Mouse (Mus musculus) kidney, postnatal 25 days (tissue): ENCODE results near the gene Pllp.
A peak's percentile ranks its signal among the peaks of the same experiment; 100 is the strongest.

ENCODE experiments used
- DNase-seq, 2 experiments: peaks; one replicate each; pipeline ENCODE4 v3.0.0; 2021; ENCODE audit warnings: mixed read lengths in 2 of 2

The Pllp gene

DNA sequence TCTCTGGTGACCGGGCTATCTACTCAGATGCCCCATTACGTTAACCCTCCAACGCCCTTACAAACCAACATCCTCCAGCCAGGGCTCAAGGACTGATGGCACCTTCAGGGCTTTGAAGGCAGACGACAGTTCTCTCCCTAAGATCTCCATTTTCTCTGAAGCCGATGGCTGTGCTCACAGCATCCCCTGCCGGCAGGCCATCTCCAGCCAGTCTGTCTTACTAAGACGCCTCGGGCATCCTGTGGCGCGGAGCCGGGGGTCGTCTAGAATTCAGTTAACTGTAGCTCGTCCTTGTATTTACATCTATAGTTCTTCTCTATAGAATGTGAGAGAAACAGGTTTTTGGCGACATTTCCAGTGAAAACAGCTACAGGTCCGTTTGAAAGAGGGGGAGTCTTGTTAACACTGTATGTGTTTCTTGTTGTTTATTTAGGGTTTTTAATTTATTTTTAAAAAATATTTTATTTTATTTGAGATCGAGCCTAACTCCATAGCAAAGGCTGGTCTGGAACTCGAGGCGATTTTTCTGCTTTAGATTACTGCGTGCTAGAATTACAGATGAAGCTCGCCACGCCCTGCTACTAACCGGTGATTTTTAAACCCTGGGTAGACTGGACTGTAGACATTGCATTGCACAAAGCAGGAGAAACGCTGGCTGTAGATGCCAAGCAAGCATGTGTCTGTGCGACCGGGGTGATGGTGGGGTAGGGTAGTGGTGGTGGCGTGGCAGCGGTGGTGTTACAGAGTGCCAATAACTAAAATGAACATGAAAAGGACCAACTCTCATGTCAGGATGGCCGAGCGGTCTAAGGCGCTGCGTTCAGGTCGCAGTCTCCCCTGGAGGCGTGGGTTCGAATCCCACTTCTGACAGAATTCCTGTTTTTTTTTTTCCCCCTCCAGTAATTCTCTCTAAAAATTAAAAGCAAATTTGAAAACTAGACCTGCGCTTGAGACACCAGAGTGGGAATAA, 7.1 kb upstream of the Pllp start:
- peak; percentile 88 to 89 for DNase-seq

DNA sequence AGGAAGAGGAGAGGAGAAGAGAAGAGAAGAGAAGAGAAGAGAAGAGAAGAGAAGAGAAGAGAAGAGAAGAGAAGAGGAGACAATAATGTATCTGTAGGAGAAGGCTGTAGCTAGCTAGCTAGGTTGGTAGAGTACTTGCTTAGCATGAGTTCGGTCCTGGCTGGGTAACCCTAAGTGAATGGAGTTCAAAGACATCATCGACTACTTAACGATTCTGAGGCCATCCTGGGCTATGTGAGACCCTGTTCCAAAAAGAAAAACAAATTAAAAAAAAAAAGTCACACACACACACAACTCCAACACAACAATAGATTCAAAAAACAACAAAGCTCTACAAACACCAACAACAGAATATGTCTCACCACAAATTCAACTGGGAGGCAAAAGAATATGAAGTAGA, 6.1 kb upstream of the Pllp start:
- DNase-seq, result no peak

DNA sequence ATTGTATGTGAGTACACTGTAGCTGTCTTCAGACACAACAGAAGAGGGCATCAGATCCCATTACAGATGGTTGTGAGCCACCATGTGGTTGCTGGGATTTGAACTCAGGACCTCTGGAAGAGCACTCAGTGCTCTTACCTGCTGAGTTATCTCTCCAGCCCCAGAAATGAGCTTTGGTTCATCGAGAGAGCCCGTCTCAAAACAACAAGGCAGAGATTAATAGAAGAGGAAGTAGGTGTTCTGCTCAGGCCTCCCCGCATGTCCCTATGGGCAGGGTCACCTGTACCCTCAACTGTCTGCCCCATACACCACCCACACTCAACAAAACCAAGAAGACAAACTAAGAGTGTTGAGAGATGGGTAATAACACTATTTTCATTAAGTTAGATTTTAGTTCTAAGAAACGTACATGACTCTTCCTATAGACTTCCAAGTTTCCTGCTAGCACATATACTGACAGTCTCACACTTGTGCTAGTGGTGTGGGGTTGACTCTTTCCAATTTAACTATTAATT, 4.4 kb upstream of the Pllp start:
- DNase-seq, result no peak

GRCm38 (mm10) chr8:94699366-94699765, 3.3 kb upstream of the Pllp start:
- DNase-seq, result no peak

DNA sequence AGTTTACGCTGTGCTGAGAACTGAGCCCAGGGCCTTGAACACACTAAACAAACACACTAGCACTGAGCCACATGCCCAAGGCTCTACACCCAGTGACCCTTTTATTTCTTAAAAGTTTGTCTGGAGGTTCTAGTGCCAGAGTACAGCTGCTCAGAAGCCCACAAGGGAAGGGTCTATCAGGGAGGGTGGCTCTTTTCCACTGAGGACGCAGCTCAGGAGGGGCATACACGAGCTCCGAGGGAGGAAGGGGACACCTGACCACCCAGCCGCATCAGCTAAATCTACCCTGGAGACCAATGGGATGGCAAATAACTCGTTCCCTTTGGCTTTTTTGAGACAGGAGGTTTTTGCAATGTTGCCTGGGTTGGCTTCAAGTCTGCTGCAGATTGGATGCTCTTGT, 1.9 kb upstream of the Pllp start:
- DNase-seq, result peak in 1 of 2 experiments; percentile 18

DNA sequence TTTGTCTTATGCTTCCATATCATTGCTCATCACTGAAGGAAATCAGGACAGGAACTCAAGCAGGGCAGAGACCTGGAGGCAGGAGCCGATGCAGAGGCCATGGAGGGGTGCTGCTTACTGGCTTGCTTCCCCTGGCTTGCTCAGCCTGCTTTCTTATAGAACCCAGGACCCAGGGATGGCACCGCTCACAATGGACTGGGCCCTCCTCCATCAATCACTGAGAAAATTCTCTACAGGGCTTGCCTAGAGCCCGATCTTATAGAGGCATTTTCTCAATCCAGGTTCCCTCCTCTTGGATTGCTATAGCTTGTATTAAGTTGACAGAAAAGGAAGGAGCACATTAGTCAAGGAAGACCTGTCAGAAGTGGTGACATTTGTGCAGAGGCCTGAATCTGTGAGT, 488 bp upstream of the Pllp start:
- no peak for DNase-seq

DNA sequence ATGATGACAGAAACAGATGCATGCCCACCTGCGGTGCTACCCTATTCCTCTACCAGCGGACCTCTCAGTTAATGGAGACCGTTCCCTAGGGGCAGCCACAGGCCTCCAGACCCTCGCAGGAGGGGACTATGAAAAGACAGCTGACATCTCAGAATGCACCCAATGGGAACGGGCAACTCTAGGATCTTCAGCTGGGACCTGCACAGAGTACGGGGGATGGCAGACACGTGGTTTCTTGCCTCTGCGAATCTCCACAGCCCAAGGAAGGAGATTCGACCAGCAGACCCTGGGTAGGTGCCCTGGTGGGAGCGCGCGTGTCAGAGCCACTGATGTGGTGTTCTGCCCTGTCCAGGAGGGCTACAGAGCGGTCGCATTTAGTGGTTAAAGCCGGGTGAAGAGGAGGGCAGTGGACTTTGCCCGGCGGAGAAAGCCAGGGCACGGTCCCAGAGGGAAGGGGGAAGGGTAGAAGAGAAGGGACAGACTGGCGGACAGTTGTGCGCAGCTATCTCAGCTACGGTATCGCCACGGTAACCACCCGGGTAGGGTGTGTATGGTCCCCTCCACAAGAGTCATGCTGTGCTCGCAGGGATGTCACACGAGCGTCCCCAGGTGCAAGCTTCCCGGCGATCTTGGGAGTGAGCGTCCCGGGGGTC, 611 bp downstream of the Pllp start:
- peak; percentile 72 to 85 for DNase-seq

- peak in 1 of 2 experiments; percentile 8 for DNase-seq
Observed at GRCm38 (mm10) chr8:94694701-94695100, 1.4 kb downstream of the Pllp start.

GRCm38 (mm10) chr8:94685953-94686352, 10.1 kb downstream of the Pllp start:
- peak; percentile 74 to 91 for DNase-seq

DNA sequence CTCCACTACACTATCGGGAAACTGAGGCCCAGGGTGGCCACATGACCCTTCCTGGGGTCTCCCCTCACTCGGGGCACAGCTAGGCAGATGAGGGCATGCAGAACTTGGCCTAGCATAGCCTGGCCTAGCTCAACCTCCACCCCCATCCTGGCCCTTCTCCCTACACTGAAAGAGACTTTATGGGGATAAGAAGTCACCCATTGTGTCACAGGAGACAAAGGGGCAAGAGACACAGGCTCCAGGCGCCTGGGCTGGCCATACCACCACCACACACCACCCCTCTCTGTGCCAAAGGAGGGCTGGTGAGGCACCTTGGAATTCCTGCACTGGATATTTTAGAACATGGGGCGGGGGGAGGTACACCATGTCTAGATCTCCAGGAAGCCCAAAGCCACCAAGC, 11.8 kb downstream of the Pllp start:
- DNase-seq, result peak in 1 of 2 experiments; percentile 31

GRCm38 (mm10) chr8:94682732-94683524, 13.2 kb downstream of the Pllp start:
- peak; percentile 38 to 66 for DNase-seq

- DNase-seq, result no peak
Observed at GRCm38 (mm10) chr8:94680414-94680813, 15.7 kb downstream of the Pllp start.

GRCm38 (mm10) chr8:94678582-94678981, 17.5 kb downstream of the Pllp start:
- DNase-seq, result peak in 1 of 2 experiments; percentile 29

DNA sequence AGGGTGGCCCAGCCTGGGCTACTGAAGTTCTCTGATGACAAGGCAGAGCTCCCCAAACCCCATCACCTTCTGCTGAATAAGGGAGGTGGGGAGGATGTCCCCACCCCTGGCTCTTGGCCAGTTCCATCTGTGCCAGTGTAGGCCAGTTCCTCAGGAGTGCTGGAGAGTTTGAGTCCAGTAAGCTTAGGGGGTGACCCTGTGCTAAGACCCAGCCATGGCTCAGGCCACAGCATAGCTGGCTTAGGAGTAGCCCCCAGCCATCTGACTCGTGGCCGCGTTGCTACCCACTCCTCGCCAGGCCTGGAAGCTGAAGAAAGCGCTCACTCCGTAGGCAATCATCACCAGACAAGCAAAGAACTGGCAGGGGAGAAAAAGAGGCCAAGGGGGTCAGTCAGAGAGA, 20.2 kb downstream of the Pllp start:
- DNase-seq, result no peak

GRCm38 (mm10) chr8:94674384-94674783, 21.7 kb downstream of the Pllp start:
- DNase-seq, result no peak

DNA sequence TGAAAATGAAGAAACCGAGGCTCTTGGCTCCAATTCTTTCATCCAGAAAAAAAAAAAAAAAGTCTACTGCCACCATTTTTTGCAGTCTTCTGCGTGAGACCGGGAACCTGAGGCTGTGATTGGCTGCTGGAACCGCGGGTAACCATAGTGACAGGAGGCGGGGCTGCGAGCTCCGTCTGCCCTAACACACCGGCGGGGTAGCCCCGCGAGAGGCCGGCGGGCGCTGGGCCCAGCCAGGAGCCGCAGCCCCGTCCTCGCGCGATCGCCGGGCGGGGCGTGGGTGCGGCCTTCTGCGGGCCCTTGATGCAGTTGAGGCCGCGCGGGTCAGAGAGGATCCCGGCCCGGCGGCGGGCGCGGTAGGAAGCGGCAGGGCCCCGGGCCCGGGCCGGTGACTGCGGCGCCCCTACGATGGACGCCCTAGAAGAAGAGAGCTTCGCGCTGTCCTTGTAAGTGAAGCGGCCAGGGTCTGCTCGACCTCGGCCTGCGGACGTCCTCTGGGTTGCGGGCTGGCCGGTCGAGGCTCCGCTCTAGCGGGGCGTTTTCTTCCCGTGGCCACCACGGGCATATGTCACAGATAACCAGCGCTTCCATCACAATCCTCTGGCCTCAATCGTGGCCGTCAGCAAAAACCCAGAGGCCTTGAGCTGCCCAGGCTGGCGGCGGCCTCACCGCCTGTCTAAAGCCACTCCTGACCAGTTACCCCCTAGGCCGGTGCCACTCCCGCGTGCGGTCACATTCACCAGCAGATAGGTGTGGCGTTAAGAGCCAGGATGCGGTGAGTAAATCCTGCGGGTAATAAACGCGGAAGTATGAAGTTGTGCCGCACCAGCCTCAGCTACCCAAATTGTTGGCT, 29.4 kb downstream of the Pllp start, which contains the start of gene Arl2bp:
TSS of gene Arl2bp (plus strand) at position 145 of the 853 bp plus-strand sequence.
- peak; percentile 96 to 98 for DNase-seq

DNA sequence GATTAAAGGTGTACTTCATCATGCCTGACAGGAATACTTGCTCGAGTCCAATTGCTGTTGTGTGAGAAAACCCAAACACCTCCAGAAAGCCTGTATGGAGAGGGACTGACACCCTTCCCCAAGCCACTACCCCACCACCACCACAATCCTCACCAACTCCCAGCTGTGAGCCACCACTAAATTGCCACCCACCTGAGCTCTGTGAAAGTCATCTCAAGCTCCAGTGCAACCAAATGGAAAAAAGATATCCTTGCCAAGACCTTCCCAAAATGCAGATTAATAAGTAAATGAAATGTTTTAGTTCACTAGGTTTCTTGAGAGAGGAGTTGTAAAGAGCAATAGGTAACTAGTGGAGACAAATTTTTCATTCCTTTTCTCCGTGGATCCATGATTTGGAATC, 31.4 kb downstream of the Pllp start:
- DNase-seq, result peak in 1 of 2 experiments; percentile 58

DNA sequence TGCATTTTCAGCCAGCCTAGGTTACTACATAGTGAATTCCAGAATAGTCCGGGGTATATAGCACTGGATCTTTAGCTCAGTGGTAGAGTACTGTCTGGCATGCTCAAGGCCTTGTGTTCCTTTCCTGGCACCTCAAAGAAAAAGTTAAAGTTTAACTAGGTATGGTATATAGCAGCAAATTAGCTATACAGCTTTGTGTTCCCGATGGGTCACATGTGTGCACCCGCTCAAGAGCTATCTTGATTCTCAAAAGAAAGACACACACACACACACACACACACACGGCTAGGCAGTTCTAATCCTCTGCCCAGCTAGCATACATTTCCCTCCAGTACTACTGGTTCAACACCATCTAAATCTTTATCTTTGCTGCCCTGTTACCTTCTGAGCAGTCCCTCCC, 35.7 kb downstream of the Pllp start:
- DNase-seq, result no peak

DNA sequence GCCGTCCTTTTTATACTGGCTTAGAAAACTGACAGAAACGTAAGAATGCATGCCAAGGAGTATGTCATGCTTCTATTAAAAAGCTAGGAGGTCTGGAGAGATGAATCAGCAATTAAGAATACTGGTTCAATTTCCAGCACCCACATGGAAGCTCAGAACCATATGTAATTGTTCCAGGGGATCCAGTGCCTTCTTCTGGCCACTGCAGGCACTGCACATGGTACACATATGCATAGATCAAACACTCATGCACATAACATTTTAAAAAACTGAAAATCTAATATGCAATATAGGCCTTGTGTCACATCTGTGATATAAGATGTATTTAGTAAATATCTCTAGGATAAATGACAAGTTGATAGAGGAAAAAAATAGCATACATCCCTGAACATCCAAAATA, 38.0 kb downstream of the Pllp start:
- no peak for DNase-seq

- no peak for DNase-seq
Observed at GRCm38 (mm10) chr8:94654994-94655393, 41.1 kb downstream of the Pllp start.

GRCm38 (mm10) chr8:94652951-94653350, 43.1 kb downstream of the Pllp start:
- no peak for DNase-seq

GRCm38 (mm10) chr8:94649496-94649895, 46.6 kb downstream of the Pllp start:
- DNase-seq, result no peak
